Mouse (Mus musculus) small intestine, adult 2 months (tissue): ENCODE results near the gene Ffar2. TPM values are rescaled to one million over a fixed set of nuclear protein-coding genes. Genes with fewer than 3 reads are reported as not detected.
A peak's percentile ranks its signal among the peaks of the same experiment; 100 is the strongest.

ENCODE experiments used
- H3K27ac ChIP-seq: fragments of 200-500 bp; 2 replicates; pipeline ENCODE4 v1.5.1; 2012; ENCODE audit warnings: low read depth, low read length, control low read depth, inconsistent platforms; ENCODE audit not compliant: insufficient read depth
- H3K27me3 ChIP-seq: fragments of 200-500 bp; 2 replicates; pipeline ENCODE4 v1.6.1; 2012; ENCODE audit warnings: mild to moderate bottlenecking, moderate library complexity, low read length, inconsistent platforms; ENCODE audit not compliant: control insufficient read depth, insufficient read depth
- H3K36me3 ChIP-seq: fragments of 200-500 bp; 2 replicates; pipeline ENCODE4 v1.6.1; 2012; ENCODE audit warnings: mild to moderate bottlenecking, low read length, control low read depth, inconsistent platforms; ENCODE audit not compliant: control insufficient read depth, insufficient read depth
- H3K4me1 ChIP-seq: fragments of 200-500 bp; 2 replicates; pipeline ENCODE4 v1.6.1; 2012; ENCODE audit warnings: low read length, inconsistent platforms, mixed read lengths; ENCODE audit not compliant: control insufficient read depth, insufficient read depth, insufficient read length
- H3K4me3 ChIP-seq: fragments of 200-500 bp; 2 replicates; pipeline ENCODE4 v1.5.1; 2012; ENCODE audit warnings: low read depth, mild to moderate bottlenecking, control low read depth, inconsistent platforms, low read length, moderate library complexity
- CTCF ChIP-seq: fragments of 200-500 bp; IDR thresholded peaks from 2 replicates; pipeline ENCODE4 v1.5.1; 2012; ENCODE audit warnings: low read depth, mild to moderate bottlenecking, control low read depth, inconsistent platforms, low read length, moderate library complexity, mixed read lengths; ENCODE audit not compliant: insufficient replicate concordance, insufficient read length; ENCODE audit errors: extremely low read depth
- POLR2A ChIP-seq: fragments of 200-500 bp; IDR thresholded peaks from 2 replicates; pipeline ENCODE4 v1.6.1; 2012; ENCODE audit warnings: low read depth, mild to moderate bottlenecking, control low read depth, inconsistent platforms, low read length, moderate library complexity
- WGBS: fragments of 180-500 bp; shearing (Covaris S2); methylation state at CpG from one replicate; pipeline ENCODE4 v1.1.7; 2018; 5-methylcytosine and 5-hydroxymethylcytosine counted together
- polyA plus RNA-seq: library from polyadenylated mRNA; depleted of rRNA; stranded (reverse); fragments of >200 nt; gene quantifications from 2 replicates; pipeline ENCODE4 v1.2.3, GENCODE M21; 2012

The Ffar2 gene
- polyA plus RNA-seq, 1 experiment: 9.5 TPM

- TF ChIP-seq POLR2A (no peak), CTCF (no peak)
- no peaks in the 10 kb centered on the region for H3K27me3 ChIP-seq
- 77% methylated on average over 5 of the region's 5 CpGs for WGBS
- H3K4me3 ChIP-seq: no peak overlapping the region
- no peaks in the 10 kb centered on the region for H3K36me3 ChIP-seq
- H3K27ac ChIP-seq: no peak overlapping the region
- H3K4me1 ChIP-seq: peaks cover 5% of the 10 kb centered on the region
Observed at GRCm38 (mm10) chr7:30821532-30821931, 2.0 kb downstream of the Ffar2 start.

DNA sequence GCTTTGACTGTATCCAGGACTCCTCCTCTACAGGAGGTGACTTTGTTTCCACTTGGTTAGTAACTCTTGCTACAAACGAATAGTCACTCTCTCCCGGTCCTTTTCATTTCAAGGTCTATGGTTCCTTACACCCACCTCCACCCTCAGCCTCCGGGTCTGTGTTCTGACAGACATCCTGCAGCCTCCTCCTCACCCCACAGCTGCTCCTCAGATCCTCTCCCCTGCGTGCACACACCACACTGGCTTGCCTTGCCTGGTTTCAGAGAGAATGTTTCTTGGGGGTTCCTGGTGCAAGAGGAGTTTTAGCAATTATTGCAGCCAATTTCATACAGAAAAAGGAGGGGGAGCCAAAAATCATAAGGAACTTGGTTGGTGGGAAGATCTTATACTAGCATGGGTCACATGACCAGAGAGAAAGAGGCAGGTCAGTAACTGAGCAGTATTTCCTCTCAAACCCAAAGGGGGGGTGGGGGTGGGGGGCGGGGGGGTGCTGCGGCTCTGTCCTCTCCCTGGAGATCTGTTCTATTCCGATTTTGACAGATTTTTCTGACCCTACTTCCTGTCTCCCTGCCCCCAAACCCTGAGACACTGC, 2.6 kb downstream of the Ffar2 start:
- Histone ChIP-seq H3K4me1 (peaks cover 5% of the 10 kb centered on the region), H3K4me3 (peak overlapping the region; percentile 38), H3K27me3 (no peaks in the 10 kb centered on the region), H3K36me3 (no peaks in the 10 kb centered on the region), H3K27ac (peak overlapping the region; percentile 17; the same call in 1 of the 2 replicates)
- 68% methylated on average over 7 of the region's 7 CpGs for WGBS
- TF ChIP-seq POLR2A (no peak), CTCF (no peak)

- TF ChIP-seq CTCF (no peak), POLR2A (no peak)
- Histone ChIP-seq H3K27me3 (no peaks in the 10 kb centered on the region), H3K4me3 (peak overlapping the region; percentile 28), H3K4me1 (peaks cover 5% of the 10 kb centered on the region), H3K27ac (peak overlapping the region; percentile 17; the same call in 1 of the 2 replicates), H3K36me3 (no peaks in the 10 kb centered on the region)
- WGBS: 17% methylated on average over 6 of the region's 6 CpGs
Observed at GRCm38 (mm10) chr7:30820131-30820530, 3.4 kb downstream of the Ffar2 start.

DNA sequence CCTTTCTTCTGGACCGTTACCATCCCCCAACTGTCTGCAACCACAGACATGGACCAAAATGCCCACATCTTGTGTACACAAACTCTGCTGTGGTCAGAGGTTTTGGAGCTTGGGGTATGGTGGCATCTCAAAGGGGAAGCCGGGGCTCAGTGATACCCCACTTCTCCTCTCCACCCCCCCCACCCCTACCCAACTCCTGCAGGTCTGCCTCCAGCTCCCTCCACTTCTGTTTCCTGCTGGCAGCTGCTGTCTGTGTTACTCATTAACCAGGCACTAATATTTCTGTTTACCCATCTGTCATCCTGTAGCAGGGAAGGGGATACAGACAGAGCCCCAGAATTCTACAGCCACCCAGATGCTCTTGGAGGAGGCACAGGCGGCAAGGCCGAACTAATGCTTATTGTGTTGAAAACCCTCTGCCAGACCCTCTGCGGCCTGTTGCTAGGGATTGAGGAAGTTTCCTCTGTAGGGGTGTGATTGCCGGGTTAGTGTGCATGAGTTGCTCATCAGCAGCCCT, 11.2 kb downstream of the Ffar2 start:
- peaks cover 12% of the 10 kb centered on the region; the same call in 1 of the 2 replicates for H3K4me1 ChIP-seq
- H3K36me3 ChIP-seq: no peaks in the 10 kb centered on the region
- TF ChIP-seq POLR2A (no peak), CTCF (no peak)
- H3K27me3 ChIP-seq: no peaks in the 10 kb centered on the region
- peak overlapping the region; percentile 67 for H3K27ac ChIP-seq
- 19% methylated on average over 6 of the region's 6 CpGs for WGBS
- peak overlapping the region; percentile 26; the same call in 1 of the 2 replicates for H3K4me3 ChIP-seq

GRCm38 (mm10) chr7:30811757-30812290, 11.8 kb downstream of the Ffar2 start:
- H3K36me3 ChIP-seq: no peaks in the 10 kb centered on the region
- peak overlapping the region; percentile 67 for H3K27ac ChIP-seq
- H3K27me3 ChIP-seq: no peaks in the 10 kb centered on the region
- H3K4me1 ChIP-seq: peaks cover 12% of the 10 kb centered on the region; the same call in 1 of the 2 replicates
- TF ChIP-seq CTCF: no peak
- no peak for TF ChIP-seq POLR2A
- 6% methylated on average over 9 of the region's 9 CpGs for WGBS
- H3K4me3 ChIP-seq: peak overlapping the region; percentile 26; the same call in 1 of the 2 replicates

DNA sequence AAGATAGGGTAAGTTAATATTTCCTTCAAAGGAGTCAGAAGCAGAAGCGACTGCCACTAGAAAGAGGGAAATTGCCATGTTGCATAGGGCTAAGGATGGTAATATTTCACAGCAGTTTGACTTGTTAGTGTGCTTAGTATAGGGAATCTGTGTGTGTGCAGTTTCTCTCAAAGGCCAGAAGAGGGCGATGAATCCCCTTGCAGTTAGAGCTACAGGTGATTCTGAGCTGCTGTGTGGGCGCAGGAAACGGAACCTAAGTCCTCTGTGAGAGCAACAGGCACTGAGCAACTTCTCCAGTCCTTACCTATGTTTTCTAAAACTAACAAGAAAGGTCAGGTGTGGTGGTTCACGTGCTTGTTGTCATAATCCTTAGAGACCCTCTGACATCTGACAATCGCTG, 13.3 kb downstream of the Ffar2 start:
- no peaks in the 10 kb centered on the region for H3K27me3 ChIP-seq
- no peak overlapping the region for H3K27ac ChIP-seq
- H3K4me1 ChIP-seq: peaks cover 12% of the 10 kb centered on the region; the same call in 1 of the 2 replicates
- TF ChIP-seq POLR2A (no peak), CTCF (peak; percentile 43; the same call in 1 of the 2 replicates)
- WGBS: 77% methylated on average over 6 of the region's 6 CpGs
- H3K36me3 ChIP-seq: no peaks in the 10 kb centered on the region
- H3K4me3 ChIP-seq: no peak overlapping the region

DNA sequence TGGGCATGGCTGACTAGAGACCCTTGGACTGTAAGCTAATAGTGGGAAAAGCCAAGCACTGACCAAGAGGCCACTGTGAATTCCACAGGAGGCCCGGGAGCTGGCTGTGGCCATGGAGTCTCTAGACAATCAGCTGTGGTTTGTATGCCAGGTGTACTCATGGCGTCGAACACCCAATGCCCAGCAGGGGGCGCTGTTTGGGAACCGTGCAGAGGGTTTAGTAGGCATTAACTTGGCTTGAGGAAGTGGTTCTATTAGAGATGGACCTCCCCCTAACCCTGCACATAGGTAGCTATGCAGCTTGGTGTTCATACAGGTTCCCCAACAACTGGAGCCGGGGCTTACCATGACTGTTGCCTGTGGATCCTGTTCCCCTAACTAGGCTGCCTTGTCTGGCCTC, 17.7 kb downstream of the Ffar2 start:
- TF ChIP-seq CTCF: peak; percentile 71; the same call in 1 of the 2 replicates
- no peak for TF ChIP-seq POLR2A
- Histone ChIP-seq H3K4me1 (peaks cover 2% of the 10 kb centered on the region; the same call in 1 of the 2 replicates), H3K27me3 (no peaks in the 10 kb centered on the region), H3K27ac (no peak overlapping the region), H3K4me3 (no peak overlapping the region), H3K36me3 (no peaks in the 10 kb centered on the region)
- 60% methylated on average over 6 of the region's 6 CpGs for WGBS
